Mouse (Mus musculus) kidney, adult 8-10 months (tissue): ENCODE measurements around the gene Smc1b.

Experiments
- DNase-seq, 2 experiments: peaks; one replicate each; pipeline ENCODE4 v3.0.0; 2022

Gene Smc1b

DNA sequence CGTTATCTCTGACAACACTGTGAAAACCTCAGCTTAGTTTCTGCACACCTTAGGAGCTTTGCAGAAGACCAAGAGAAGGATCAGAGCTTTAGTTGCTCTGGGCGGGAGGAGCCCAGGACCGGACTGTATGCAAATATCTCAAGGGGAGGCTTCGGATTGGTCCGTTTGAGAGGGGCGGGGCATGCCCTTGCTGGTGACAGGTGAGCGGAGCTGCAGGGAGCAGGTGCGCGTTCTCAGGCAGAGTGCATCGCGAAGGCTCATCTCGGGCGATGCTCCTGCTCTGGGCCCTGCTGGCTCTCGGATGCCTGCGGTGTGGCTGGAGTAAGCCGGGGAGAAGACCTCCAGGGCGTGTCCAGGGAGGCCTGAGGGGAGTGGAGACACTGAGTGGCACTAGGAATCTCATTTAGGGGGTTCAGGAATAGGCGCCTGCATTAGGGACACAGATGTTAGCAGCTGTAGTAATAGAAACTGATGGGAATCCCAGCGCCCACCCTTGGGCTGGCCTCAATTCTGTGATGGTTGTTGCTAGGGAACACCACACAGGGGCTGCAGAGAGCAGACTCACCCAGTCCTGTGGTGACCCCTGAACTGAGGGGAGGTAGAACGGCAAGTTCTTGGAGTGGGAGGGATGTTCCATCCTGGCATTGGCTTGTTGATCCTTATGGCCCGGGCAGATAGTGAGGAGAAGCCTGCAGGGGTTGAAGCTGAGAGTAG lies 114.7 kb downstream of the Smc1b start, which contains the start of gene Upk3a:
TSS of gene Upk3a (plus strand) at position 191 of the 714 bp plus-strand sequence.
- peak; percentile 51 to 52 for DNase-seq

- DNase-seq, result no peak
These were observed 116.0 kb downstream of the Smc1b start for GRCm38 (mm10) chr15:85015771-85016170.
